Mouse (Mus musculus) small intestine, adult 2 months (tissue): ENCODE measurements around the gene Btn2a2. TPM values are rescaled to one million over a fixed set of nuclear protein-coding genes. Genes with fewer than 3 reads are reported as not detected.

ENCODE experiments used
- H3K27ac ChIP-seq: fragments of 200-500 bp; 2 replicates; pipeline ENCODE4 v1.5.1; 2012; ENCODE audit warnings: low read depth, low read length, control low read depth, inconsistent platforms; ENCODE audit not compliant: insufficient read depth
- H3K27me3 ChIP-seq: fragments of 200-500 bp; 2 replicates; pipeline ENCODE4 v1.6.1; 2012; ENCODE audit warnings: mild to moderate bottlenecking, moderate library complexity, low read length, inconsistent platforms; ENCODE audit not compliant: control insufficient read depth, insufficient read depth
- H3K36me3 ChIP-seq: fragments of 200-500 bp; 2 replicates; pipeline ENCODE4 v1.6.1; 2012; ENCODE audit warnings: mild to moderate bottlenecking, low read length, control low read depth, inconsistent platforms; ENCODE audit not compliant: control insufficient read depth, insufficient read depth
- H3K4me1 ChIP-seq: fragments of 200-500 bp; 2 replicates; pipeline ENCODE4 v1.6.1; 2012; ENCODE audit warnings: low read length, inconsistent platforms, mixed read lengths; ENCODE audit not compliant: control insufficient read depth, insufficient read depth, insufficient read length
- H3K4me3 ChIP-seq: fragments of 200-500 bp; 2 replicates; pipeline ENCODE4 v1.5.1; 2012; ENCODE audit warnings: low read depth, mild to moderate bottlenecking, control low read depth, inconsistent platforms, low read length, moderate library complexity
- CTCF ChIP-seq: fragments of 200-500 bp; IDR thresholded peaks from 2 replicates; pipeline ENCODE4 v1.5.1; 2012; ENCODE audit warnings: low read depth, mild to moderate bottlenecking, control low read depth, inconsistent platforms, low read length, moderate library complexity, mixed read lengths; ENCODE audit not compliant: insufficient replicate concordance, insufficient read length; ENCODE audit errors: extremely low read depth
- POLR2A ChIP-seq: fragments of 200-500 bp; IDR thresholded peaks from 2 replicates; pipeline ENCODE4 v1.6.1; 2012; ENCODE audit warnings: low read depth, mild to moderate bottlenecking, control low read depth, inconsistent platforms, low read length, moderate library complexity
- WGBS: fragments of 180-500 bp; shearing (Covaris S2); methylation state at CpG from one replicate; pipeline ENCODE4 v1.1.7; 2018; 5-methylcytosine and 5-hydroxymethylcytosine counted together
- polyA plus RNA-seq: library from polyadenylated mRNA; depleted of rRNA; stranded (reverse); fragments of >200 nt; gene quantifications from 2 replicates; pipeline ENCODE4 v1.2.3, GENCODE M21; 2012

Gene Btn2a2
- polyA plus RNA-seq, 1 experiment, result not detected

GRCm38 (mm10) chr13:23516822-23517602, 28.4 kb upstream of the Btn2a2 start:
- peak overlapping the region; percentile 61; the same call in 1 of the 2 replicates for H3K27ac ChIP-seq
- WGBS, result under 1% methylated on average over 19 of the region's 19 CpGs

GRCm38 (mm10) chr13:23515826-23516620, 27.4 kb upstream of the Btn2a2 start:
- Histone ChIP-seq H3K36me3 (no peaks in the 10 kb centered on the region), H3K4me3 (no peak overlapping the region), H3K4me1 (0 out of 2 replicates have a peak, but pooled peaks cover 2% of the 10 kb centered on the region), H3K27ac (no peak overlapping the region), H3K27me3 (no peaks in the 10 kb centered on the region)
- 64% methylated on average over 15 of the region's 15 CpGs for WGBS
- TF ChIP-seq POLR2A, result no peak
- TF ChIP-seq CTCF, result no peak

More at GRCm38 (mm10) chr13:23516822-23517602, 28.4 kb upstream of the Btn2a2 start:
- peak overlapping the region; percentile 64 for H3K4me3 ChIP-seq
- H3K4me1 ChIP-seq, result 0 out of 2 replicates have a peak, but pooled peaks cover 2% of the 10 kb centered on the region
- H3K36me3 ChIP-seq, result no peaks in the 10 kb centered on the region
- no peaks in the 10 kb centered on the region for H3K27me3 ChIP-seq
- TF ChIP-seq CTCF, result no peak
- TF ChIP-seq POLR2A, result no peak

GRCm38 (mm10) chr13:23515281-23515680, 26.6 kb upstream of the Btn2a2 start:
- Histone ChIP-seq H3K36me3 (no peaks in the 10 kb centered on the region), H3K27me3 (no peaks in the 10 kb centered on the region), H3K4me3 (no peak overlapping the region), H3K27ac (no peak overlapping the region), H3K4me1 (peaks cover 4% of the 10 kb centered on the region; the same call in 1 of the 2 replicates)
- WGBS, result 86% methylated on average over 5 of the region's 5 CpGs
- no peak for TF ChIP-seq POLR2A
- no peak for TF ChIP-seq CTCF

- Histone ChIP-seq H3K4me1 (peaks cover 4% of the 10 kb centered on the region; the same call in 1 of the 2 replicates), H3K4me3 (no peak overlapping the region), H3K27ac (no peak overlapping the region), H3K27me3 (no peaks in the 10 kb centered on the region), H3K36me3 (no peaks in the 10 kb centered on the region)
- TF ChIP-seq POLR2A (no peak), CTCF (no peak)
- WGBS, result 83% methylated on average over 1 of the region's 1 CpGs
Observed at GRCm38 (mm10) chr13:23513517-23513916, 24.9 kb upstream of the Btn2a2 start.

GRCm38 (mm10) chr13:23510127-23510526, 21.5 kb upstream of the Btn2a2 start:
- TF ChIP-seq CTCF (no peak), POLR2A (no peak)
- Histone ChIP-seq H3K36me3 (no peaks in the 10 kb centered on the region), H3K27ac (no peak overlapping the region), H3K27me3 (no peaks in the 10 kb centered on the region), H3K4me1 (peaks cover 2% of the 10 kb centered on the region; the same call in 1 of the 2 replicates), H3K4me3 (no peak overlapping the region)
- 25% methylated on average over 1 of the region's 1 CpGs for WGBS

- WGBS, result 78% methylated on average over 14 of the region's 14 CpGs
- TF ChIP-seq POLR2A (no peak), CTCF (no peak)
- Histone ChIP-seq H3K4me3 (no peak overlapping the region), H3K27me3 (no peaks in the 10 kb centered on the region), H3K4me1 (peaks cover 2% of the 10 kb centered on the region; the same call in 1 of the 2 replicates), H3K36me3 (no peaks in the 10 kb centered on the region), H3K27ac (no peak overlapping the region)
Observed at GRCm38 (mm10) chr13:23506819-23507515, 18.3 kb upstream of the Btn2a2 start.
